Mouse (Mus musculus) embryo, embryonic 10.5 days (tissue): Measurements from ENCODE around the gene Xrcc1.

Experiments used
- DNase-seq: peaks from one replicate; pipeline ENCODE4 v3.0.0-alpha.2; 2015; ENCODE audit warnings: low spot score

The Xrcc1 gene

DNA sequence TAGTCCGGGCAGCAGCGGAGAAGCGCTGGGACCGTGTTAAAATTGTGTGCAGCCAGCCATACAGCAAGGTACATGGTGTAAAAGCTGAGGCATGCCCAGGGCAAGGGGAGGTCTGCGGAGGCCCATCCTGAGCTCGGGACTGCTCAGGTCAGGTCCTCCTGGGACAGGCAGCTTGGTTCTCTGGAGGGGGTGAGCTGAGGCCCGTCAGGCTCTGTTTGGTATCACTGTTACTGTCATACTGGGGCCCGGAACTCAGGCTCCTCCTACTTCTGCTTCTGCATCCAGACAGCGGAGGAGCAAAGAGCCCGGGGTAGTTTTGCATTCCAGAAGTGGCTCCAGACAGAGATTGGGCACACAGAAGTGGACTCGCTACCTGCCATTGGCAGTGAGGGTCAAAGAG, 19.5 kb downstream of the Xrcc1 start:
- DNase-seq = no peak

DNA sequence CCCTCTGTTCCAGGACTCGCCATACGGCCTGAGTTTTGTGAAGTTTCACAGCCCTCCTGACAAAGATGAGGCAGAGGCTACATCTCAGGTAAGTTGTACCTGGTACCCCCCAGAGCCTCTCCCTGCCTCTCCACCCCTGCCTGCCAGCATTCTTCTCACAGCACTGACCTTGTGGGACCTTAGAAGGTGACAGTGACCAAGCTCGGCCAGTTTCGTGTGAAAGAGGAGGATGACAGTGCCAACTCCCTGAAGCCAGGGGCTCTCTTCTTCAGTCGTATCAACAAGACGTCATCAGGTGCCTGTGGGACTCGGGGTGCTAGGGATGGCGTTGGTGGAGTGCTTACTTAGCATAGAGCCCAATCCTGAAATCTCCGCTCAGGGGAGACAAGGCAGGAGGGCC, 20.1 kb downstream of the Xrcc1 start:
- no peak for DNase-seq

DNA sequence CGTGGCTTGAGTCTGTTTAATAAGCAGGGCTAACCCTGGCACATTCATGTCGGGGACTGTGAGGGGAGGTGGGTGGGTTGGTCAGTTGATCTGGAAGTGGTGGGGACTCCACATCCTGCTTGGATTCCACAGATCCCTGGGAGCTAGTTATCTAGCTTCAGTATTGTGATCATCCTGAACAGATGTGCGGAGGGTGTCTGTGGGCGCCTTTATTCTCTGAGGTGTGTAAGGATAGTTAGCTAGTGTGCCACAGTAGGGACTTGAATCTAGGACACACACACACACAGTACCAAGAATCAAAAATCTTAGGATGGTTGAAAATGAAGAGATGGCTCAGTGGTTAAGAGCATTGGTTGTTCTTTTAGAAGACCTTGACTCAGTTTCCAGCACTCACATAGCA, 22.4 kb downstream of the Xrcc1 start:
- no peak for DNase-seq

DNA sequence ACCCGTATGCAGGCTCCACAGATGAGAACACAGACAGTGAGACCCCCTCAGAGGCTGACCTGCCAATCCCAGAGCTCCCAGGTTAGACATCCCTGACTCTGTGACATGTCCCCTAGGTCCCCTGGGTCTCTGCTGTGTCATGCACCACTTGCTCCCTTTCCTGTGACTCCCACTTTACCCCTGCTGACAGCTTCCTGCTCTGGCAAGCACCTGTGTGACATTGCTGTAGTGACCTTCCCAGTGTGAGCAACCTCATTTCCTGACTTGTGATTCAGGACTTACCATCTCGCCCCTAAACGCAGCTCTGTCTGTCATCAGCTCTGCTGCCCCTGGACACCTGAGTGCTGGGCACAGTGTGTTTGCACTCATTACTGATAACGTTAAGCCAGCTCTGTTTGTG, 25.0 kb downstream of the Xrcc1 start:
- no peak for DNase-seq

DNA sequence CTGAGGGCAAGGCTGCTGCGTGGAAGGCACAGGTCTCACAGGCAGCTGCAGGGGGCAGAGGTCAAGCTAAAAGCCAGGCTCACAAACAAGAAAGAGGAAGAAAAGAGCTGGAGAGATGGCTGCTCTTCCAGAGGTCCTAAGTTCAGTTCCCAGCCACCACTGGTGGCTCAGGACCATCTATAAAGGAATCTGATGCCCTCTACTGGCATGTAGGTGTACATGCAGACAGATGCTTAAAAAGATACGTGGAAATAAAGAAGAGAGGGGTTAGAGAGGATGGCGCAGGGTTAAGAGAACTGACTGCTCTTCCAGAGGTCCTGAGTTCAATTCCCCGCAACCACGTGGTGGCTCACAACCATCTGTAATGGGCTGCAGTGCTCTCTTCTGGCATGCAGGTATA, 26.4 kb downstream of the Xrcc1 start:
- peak; percentile 65 for DNase-seq

DNA sequence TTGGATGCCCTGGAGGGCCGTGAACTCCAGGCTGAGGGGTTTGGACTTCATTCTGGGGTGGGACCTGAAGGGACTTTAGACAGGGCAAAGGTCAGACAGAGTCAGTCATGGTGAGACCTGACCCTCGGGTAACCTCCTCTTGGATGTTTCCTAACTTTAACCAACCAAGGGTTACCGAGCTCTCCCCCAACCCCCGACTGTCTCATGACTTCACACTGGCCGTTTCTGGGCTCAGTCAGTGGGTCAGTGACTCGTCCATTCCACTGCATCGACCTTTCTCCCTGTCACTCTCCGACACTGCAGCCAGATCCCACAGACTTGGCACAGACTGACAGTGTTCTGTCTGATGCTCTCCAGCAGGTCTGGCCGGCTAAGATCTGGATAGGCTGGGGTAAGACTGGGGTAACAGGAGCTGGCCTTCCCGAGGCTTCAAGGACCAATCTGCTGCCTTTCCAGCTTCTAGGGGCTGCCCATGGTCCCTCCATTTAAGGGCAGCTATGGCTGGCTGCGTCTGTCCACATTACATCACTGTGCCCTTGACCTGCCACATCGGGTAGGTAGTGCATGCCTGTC, 28.2 kb downstream of the Xrcc1 start:
- no peak for DNase-seq

DNA sequence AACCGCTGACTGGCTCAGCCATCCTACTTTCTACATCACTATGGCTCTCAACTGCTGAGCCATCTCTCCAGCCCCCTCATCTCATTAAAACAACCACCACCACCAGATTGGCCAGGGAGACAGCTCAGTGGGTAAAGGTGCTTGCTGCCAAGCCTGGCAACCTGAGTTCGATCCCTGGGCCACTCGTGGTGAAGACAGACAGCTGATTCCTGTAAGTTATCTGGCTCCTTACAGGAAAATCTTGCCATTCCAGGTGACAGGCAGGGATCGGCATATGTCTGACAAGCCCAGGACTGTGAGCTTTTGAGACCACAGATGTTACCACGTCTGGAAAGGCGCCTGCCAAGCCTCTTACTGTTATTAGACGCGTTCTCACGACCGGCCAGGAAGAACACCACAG, 31.7 kb downstream of the Xrcc1 start:
- no peak for DNase-seq

DNA sequence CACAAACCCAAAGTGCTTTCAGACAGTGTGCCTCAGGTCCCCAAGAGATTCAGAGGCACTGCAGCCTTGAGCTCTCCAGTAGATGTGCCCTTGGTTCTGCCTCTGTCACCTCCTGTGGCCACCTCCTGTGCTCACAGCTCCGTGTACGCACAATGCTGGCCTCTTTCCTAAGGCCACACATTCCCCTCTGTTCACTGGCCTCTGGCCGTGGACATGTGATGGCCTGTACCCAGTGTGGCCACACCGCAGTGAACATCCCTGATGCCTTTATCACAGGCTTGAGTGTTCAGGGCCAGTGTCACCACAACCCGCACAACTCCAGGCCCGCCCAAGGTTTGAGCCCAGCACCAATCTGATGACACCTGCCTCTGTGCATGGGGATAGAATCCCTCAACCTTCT, 38.8 kb downstream of the Xrcc1 start:
- no peak for DNase-seq

DNA sequence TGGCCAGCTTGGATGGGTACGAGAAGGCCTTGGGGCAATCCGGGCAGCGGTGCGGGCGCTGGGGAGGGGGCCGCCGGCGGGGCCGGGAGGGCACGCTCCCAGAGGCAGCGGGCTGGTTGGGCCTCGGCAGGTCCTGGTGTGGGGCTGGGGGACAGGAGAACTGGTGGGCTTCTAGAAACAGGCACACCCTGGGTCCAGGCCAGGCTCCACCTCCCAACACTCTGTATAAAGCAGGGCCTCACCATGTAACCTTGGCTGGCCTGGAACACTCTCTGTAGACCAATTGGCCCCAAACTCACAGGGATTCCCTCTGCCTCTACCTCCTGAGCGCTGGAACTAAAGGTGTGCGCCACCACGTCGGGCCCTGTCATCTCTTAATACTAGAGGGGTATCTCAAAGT, 39.9 kb downstream of the Xrcc1 start:
- DNase-seq = no peak

DNA sequence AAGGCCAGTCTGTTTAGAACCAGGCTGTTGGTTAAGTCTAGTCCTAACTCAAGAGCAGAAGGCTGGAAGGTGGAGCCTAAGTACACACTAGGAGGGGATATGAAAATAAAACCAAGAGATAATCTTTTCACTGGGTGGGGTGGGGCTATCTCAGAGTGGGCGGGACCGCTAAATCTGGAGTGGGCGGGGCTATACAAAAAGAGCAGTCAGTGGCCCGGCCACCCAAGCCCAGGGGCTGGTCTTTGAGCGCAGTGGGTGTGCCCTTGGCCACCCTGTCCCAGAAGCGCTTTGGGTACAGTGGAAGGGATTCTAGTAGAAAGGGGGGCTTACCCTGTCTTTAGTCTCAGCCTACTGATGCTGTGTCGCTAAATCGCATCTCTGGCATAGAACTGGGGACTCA, 40.7 kb downstream of the Xrcc1 start:
- peak; percentile 17 for DNase-seq

DNA sequence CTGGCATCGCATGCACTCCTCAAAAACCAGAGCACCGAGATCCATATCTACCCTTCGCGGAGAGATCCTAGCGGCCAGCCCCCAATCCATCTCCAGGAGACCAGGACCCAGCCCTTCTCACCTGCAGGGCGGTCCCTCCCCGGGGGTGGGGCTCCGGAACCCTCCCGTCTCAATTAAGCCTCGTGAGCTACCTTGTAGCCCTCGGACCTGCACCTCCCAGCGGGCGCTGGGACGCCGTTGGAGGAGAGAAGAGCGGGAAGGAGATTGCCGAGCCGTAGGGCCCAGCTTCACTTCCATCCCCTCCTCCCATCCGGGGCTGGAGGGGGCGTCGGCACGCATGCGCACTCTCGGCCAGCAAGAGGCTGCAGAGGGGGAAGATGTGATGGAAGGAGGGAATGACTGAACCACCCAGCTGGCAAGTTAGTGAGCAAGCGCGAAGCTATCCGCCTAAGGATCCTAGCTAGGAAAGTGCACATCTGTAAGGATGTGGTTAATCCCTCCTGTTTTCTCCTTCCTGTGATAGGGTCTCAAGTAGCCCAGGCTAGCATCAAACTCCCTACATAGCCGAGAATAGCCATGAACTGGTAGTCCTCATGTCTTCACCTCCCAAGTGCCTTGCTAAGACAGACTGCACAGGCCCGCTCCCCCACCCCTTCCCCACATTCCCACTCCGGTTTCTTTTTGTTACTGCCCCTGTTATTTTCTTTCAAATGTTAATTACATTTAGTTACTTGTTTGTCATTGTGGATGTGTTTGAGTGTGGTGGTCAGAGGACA, 41.4 kb downstream of the Xrcc1 start, which contains the start of the genes Ethe1 and Zfp575:
Gene Ethe1, plus strand, starts transcription at position 214 of the 776 bp plus-strand sequence.
Gene Zfp575, minus strand, starts transcription at position 312 of the 776 bp plus-strand sequence.
- peak; percentile 77 for DNase-seq

DNA sequence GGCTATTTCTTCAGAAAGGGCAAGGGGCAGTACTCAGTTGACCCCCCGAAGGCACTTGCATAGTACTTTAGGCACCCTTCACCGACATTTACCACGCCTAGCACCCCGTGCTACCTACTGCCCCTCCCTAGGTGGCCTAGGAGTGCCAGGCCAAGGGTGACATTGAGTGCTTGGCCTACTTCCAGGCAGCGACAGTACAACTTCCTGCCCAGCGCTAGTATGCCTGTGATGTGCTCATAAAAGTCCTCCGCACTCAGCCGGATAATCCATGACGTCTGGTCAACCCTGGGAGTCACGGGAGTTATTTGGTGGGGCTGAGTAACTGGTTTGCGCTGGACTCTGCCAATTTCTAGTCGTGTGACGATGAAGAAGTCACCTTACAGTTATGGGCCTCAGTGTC, 42.2 kb downstream of the Xrcc1 start:
- DNase-seq = no peak

DNA sequence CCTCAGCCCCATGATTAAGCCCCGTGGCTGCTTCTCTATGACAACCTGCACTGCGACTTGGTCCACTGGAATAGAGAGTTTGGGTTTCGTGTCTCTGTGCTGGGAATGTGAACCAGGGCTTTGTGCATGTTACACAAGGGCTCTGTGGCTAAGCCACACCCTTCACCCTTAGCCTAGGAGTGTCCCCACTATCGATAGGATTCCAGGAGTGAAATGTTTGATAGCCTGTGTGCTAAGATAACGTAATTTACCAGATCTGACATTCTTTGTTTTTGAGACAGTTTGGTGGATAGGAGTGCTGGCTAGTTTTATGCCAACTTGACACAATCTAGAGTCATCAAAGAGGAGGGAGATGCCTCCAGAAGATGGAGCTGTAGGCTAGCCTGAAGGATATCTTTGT, 45.6 kb downstream of the Xrcc1 start:
- no peak for DNase-seq

DNA sequence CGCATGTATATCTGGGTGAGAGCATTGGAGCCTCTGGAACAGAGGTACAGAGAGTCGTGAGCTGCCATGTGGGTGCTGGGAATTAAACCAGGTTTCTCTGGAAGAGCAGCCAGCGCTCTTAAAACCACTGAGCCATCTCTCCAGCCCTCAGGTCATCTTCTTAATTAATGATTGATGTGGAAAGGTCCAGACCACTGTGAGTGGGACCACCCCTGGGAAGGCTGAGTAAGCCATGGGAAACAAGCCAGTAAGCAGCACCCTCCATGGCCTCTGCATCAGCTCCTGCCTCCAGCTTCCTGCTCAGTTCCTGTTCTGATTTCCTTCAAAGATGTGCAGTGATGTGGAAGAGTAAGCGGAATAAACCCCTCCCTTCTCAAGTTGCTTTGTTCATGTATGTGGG, 46.1 kb downstream of the Xrcc1 start:
- no peak for DNase-seq

DNA sequence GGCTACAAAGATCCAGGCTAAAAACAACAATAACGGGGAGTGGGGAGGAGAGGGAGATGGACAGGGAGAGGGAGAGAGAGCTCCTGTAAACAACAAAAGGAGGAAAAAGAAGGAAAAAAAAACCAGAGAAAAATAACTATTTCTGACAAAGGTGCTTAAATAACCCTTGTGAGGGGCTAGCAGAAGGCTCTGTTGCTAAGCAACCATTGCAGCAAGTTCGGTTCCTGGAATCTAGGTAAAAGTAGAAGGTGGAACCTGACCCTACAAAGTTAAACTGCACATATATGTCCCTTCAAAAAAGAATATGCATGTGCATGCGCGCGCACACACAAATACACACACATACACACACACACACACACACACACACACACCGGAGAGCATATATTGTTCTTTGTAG, 46.7 kb downstream of the Xrcc1 start:
- DNase-seq = no peak

DNA sequence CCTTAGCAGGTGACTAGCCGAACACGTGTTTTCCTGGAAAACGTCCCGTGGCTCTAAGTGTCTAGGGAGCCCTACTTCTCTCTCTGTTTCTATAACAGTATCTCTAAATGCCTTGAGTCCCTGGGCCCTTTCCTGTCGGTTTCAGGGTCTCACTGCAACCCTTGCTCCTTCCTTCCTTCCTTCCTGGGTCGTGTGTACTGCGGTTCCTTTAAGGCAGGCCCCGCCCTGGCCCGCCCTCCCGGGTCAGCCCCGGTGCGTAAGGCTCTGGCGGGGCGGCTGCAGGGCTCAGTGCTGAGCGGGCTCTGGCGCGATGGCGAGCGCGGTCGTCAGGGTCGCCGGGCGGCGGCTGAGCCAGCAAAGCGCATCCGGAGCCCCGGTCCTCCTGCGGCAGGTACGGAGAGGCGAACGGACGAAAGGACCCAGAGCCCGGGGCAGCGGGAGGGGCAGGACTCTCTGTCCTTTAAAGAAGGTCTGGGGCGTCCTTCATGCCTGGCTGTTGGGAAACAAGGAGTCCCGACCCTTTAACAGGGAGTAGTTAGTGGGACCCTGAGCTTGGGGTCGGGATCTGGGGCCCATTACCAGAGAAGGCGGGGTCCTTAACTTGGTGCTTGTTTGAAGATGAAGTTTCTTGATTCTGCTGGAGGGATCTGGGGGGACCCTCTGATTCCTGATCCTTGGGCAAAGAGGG, 47.7 kb downstream of the Xrcc1 start:
- DNase-seq = peak; percentile 84

DNA sequence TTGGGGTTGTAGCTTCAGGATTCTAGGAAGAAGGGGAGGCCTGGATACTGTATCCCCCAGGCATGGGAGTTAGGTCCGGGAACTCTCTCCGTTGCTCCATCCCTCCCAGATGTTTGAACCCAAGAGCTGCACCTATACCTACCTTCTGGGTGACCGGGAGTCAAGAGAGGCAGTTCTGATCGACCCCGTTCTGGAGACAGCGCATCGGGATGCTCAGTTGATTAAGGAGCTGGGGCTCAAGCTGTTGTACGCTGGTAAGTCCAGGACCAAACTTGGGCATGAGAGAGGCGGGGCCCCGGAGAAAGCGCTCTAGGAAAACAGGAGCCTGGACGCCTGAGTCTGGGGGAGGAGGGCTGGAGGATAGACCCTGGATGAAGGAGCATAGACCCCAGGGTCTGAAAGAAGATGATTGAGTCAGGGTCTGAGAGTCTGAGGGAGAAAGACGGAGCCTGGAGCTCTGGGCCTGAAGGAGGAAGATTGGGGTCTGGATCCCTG, 48.3 kb downstream of the Xrcc1 start:
- DNase-seq = peak; percentile 53

DNA sequence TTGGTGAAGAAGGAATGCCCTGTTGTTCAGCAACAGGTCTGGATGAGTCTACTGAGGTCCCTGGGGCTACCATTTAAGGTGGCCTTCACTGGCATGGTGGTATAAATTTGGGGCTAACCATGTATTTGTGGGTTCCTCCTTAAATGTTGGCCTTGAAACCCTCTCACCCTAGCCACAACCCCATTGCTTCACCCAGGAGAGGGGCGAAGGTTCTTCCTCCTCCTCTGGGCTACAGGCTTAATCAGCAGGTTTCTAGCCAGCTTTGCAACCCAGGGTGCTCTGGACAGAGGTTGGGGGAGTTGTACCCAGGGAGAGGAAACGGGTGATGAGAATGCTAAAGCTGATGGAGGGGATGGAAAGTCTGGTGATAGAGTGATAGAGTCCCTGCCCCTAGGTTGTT, 49.4 kb downstream of the Xrcc1 start:
- DNase-seq = no peak

DNA sequence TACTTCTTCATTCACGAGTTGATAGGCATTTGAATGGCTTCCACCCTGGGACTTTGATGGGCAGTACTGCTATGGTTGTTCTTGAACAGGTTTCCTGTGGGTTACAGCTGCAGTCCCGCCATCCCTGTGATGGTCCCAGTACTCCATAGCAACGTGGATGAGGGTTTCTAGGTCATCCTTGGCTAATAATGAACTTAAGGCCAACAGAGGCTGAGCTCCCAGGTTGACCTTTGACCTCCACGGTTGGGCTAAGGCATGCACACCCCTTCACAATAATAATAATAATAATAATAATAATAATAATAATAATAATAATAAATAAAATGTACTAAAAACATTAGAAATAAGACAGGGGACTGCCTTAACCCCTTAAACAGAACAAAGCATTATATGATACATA, 52.0 kb downstream of the Xrcc1 start:
- no peak for DNase-seq

DNA sequence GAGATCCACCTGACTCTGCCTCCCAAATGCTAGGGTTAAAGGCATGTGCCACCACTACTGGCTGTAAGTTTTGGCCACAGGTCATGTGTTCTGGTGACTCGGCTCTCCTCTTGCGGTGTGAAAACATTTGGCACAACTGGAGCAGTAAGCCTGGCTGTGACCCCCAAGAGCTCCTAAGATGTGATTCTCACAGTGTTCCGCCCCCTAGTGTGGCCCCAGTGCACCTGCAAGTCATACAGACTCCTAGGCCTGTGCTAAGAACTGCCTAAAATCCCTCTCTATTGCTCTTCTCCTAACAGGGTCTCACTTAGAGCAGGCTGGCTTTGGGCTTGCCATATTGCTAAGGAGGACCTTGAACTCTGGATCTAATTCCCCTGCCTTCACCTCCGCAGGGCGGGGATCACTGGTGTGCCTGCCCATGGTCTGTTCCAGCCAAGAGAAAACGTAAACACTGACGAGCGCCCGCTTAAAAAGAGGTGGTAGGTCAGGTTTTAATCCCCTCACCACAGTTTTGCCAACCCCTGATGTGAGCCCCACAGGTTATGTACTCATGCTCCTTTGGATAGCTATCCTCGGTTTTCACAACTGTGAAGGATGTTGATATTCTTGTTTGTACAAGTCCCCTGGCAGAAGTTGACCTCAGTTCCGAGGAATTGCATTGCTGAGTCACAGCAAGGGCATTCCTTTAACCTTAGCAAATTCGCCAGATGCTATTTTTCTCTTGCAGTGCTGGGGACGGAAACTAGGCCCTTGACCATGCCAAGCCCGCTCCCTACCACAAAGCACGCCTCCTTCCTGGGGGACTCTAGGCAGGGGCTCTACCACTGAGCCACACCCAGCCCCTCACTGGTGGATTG, 53.4 kb downstream of the Xrcc1 start:
- DNase-seq = no peak

DNA sequence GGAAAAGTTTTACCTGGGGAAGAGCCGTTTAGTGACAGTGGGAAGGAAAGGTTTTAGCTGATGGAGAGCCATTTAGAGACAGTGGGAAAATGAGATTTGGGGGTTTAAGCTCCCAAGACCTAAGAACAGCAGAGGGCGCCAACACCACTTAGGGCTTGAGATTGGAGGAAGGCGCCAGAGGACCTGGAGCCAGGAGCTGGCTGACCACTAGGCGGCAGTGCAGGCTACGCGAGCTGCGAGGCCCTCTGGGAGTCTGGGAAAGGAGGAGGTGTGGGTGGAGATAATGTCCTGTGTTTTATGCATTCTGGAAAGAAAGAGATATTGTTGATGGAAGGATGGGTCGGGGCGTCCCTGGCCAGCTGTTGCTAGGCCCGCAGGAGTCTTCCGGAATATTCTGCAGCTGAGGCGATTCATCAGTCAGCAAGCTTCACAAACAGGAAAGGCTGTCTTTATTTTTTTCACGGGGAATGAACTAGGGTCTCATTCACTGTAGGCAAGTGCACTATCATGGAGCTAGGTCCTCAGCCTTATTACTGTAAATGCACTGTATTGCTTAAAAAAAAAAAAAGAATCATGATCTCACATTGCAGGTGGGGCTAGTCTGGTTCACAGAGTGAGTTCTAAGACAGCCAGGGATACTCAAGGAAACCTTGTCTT, 55.0 kb downstream of the Xrcc1 start:
- DNase-seq = peak; percentile 98

DNA sequence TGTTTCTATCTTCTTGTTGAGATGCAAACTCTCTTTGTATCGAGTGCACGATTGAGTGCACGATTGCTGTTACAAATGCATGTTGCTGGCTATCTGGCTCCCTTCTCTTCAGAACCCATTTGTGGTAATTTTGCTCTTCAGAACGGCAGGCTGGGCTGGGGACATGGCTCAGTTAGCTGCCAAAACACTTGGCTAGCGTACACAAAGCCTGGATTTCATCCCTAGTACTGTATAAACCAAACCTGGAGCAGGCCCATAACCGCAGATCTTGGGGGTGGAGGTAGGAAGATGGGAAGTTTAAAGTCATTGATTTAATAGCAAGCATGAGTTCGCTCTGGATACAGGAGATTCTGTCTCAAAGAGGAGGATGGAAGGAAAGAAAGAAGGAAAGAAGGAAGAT, 59.5 kb downstream of the Xrcc1 start:
- DNase-seq = no peak
